Mouse (Mus musculus): ENCODE results near the gene Fgf13.

- TF ChIP-seq CTCF (IDR thresholded peaks at IDR 0.05; ENCODE audit: extremely low read depth, insufficient read depth, insufficient read length, insufficient replicate concordance) (no peak), POLR2A (IDR thresholded peaks at IDR 0.05; ENCODE audit: low read depth, low read length) (no peak)
These were observed 276.9 kb downstream of the Fgf13 start for GRCm38 (mm10) chrX:59290916-59291411.
